Mouse (Mus musculus): ENCODE measurements at regions not wholly inside any gene's neighbourhood (a gene's known extent, or its start where the extent isn't known, plus 50 kb on each side); places are given as distances from the start of the nearest gene placed in this dataset.
"Not testable (repeated sequence)": the region's sequence is repeated elsewhere in the genome, so short reads cannot be mapped to it uniquely, and the experiment has no call there.

DNA sequence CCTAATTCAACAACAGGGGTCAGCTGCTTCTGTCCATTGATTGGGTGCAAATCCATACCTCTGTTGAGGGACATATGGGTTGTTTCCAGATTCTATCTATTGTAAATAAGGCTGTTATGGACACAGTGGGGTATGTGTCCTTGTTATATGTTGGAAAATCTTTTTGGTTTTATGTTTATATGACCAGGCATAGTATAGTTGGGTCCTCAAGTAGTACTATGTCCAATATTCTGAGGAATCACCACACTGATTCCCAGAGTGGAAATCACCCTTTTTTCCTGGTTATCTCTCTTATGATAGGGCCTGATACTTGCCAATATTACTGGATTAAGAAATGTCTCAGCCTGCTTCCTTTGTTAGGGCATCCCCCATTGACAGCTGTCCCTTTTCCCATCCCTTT, 1471.0 kb downstream of the Kcnt2 start:
- no peak for DNase-seq (ENCODE audit: low spot score in 2 of 2)

- no peak for DNase-seq (ENCODE audit: low spot score in 2 of 2)
Observed at GRCm38 (mm10) chr1:141717510-141717909, 1471.6 kb downstream of the Kcnt2 start.

- DNase-seq (ENCODE audit: low spot score in 2 of 2), result no peak
Observed at GRCm38 (mm10) chr1:141741299-141741698, 1495.3 kb downstream of the Kcnt2 start.

- DNase-seq (ENCODE audit: low spot score in 2 of 2), result no peak
Observed at GRCm38 (mm10) chr1:141776059-141776458, 1530.1 kb downstream of the Kcnt2 start.

DNA sequence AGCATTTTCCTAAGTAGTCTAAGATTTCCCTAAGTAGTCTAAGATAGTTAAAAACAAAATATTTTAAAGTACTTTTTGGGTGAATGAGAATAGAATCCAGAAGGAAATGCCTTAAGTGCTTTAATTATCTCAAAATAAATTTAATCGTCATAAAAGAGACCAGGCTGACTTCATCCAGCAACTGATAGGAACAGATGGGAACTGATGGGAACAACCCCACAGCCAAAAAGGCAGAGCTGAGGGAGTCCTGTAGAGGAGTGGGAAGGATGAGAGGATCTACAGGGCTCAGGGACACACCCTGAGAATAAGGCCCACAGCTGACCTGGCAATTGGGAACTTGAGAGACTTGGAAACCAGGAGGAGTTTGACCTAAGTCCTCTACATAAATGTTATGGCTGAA, 1537.4 kb downstream of the Kcnt2 start:
- peak; percentile 5 to 7 for DNase-seq (ENCODE audit: low spot score in 2 of 2)

GRCm38 (mm10) chr1:141813315-141814158, 1567.6 kb downstream of the Kcnt2 start:
- DNase-seq (ENCODE audit: low spot score in 2 of 2), result no peak

DNA sequence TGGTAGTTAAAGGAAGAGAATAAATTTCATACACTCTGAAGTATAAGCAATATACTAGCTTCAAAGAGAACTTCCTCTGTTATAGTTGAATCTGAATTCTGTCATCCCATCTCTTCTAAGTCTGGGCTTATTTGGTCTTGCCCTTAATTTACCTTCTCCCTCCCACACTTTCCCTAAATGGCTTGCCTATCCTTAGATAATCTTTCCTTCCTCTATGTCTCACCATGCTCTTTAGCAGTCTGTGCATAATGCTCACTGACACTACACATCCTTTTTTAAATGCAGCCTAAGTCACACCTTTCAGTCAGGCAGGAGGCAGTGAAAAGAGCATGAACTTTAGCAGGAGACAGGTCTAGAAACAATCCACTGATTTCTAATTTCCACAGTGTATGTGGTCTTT, 1585.5 kb downstream of the Kcnt2 start:
- no peak for DNase-seq (ENCODE audit: low spot score in 2 of 2)

- DNase-seq (ENCODE audit: low spot score in 2 of 2), result no peak
Observed at GRCm38 (mm10) chr1:141842547-141842946, 1596.6 kb downstream of the Kcnt2 start.

DNA sequence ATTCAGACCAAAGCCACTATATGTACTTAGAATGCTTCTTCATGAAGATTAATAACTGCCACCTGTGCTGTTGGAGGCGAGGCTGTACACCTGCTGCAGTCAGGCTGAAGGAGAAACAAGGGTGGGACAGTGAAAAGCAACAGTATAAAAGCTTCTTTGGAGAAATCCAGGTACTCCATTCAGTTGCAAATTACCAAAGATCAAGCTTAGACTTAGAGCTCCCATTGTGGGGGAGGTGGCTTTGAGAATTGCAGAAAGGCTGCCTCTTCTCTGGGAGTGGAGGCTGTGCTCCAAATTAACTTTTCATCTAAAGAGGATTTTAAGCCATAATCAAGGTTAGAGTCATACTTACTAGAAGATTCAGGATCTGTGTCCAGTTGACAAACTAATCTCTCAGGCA, 1607.9 kb downstream of the Kcnt2 start:
- DNase-seq (ENCODE audit: low spot score in 2 of 2), result not testable (repeated sequence)

GRCm38 (mm10) chr1:141884356-141884755, 1638.4 kb downstream of the Kcnt2 start:
- DNase-seq (ENCODE audit: low spot score in 2 of 2), result no peak

- DNase-seq (ENCODE audit: low spot score in 2 of 2), result no peak
Observed at GRCm38 (mm10) chr1:141897924-141898455, 1652.0 kb downstream of the Kcnt2 start.

- DNase-seq (ENCODE audit: low spot score in 2 of 2), result no peak
Observed at GRCm38 (mm10) chr1:141911714-141912398, 1665.9 kb downstream of the Kcnt2 start.

DNA sequence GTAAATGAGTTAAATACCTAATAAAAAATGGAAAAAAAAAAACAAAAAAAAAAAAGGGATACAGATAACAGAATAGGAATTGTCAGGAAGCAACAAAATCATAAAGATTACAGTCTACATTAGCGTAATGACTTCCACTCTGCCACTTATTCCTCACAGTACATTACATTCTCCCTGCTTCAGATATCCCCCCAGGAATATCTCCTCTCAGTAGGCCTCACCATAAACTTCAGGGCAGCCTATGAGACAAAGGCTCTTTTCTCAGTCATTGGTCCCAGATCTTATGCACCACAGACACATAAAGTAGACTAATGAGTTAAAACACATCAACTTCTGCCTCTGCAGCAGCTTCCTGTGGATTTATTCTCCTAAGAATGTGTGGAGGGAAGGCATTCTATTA, 1680.2 kb downstream of the Kcnt2 start:
- DNase-seq (ENCODE audit: low spot score in 2 of 2), result no peak

GRCm38 (mm10) chr1:141926804-141927203, 1680.8 kb downstream of the Kcnt2 start:
- no peak for DNase-seq (ENCODE audit: low spot score in 2 of 2)

- no peak for DNase-seq (ENCODE audit: low spot score in 2 of 2)
Observed at GRCm38 (mm10) chr1:141948055-141948454, 1692.4 kb upstream of the B3galt2 start.

GRCm38 (mm10) chr1:141954323-141954867, 1686.1 kb upstream of the B3galt2 start:
- DNase-seq (ENCODE audit: low spot score in 2 of 2), result no peak

GRCm38 (mm10) chr1:141961743-141962142, 1678.7 kb upstream of the B3galt2 start:
- DNase-seq (ENCODE audit: low spot score in 2 of 2), result no peak

DNA sequence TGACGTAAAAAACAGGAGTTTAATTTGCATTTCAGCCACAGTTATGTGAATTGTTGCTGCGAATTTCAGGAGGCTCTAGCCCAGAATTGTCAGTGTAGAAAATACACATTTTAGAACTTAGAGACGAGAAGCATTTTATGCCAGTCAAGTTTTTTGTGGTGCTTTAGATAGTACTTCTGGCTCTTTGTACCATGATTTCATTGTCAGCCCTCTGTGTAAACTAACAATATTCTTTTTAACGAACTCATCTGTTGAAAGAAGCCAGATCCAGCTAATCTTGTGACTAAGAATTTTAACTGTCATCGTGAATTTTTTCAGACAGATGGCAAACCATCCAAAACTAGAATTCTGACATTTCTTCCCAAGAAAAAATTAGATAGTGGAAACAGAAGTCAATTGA, 1672.3 kb upstream of the B3galt2 start:
- no peak for DNase-seq (ENCODE audit: low spot score in 2 of 2)

- no peak for DNase-seq (ENCODE audit: low spot score in 2 of 2)
Observed at GRCm38 (mm10) chr1:141974329-141974728, 1666.1 kb upstream of the B3galt2 start.

DNA sequence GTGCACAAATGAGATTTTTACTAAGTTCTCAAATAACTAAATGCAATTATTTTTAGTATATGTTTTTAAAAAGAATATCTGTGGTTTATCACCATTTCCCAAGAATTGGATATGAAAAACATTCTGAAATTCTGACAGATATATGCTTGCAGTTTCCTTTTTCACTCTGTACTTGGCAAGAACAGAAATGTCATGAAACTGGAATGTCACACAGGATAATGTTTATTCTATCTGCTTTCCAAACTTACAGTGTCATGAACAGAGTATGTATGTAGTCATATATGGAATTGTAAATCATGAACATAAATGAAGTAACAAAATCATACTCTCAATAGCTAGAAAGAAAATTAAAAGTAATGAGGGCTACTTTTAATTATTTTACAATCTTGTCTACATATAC, 1640.7 kb upstream of the B3galt2 start:
- DNase-seq (ENCODE audit: low spot score in 2 of 2), result no peak

- DNase-seq (ENCODE audit: low spot score in 2 of 2), result no peak
Observed at GRCm38 (mm10) chr1:142000335-142000734, 1640.1 kb upstream of the B3galt2 start.

GRCm38 (mm10) chr1:142006316-142006715, 1634.1 kb upstream of the B3galt2 start:
- DNase-seq (ENCODE audit: low spot score in 2 of 2), result no peak

DNA sequence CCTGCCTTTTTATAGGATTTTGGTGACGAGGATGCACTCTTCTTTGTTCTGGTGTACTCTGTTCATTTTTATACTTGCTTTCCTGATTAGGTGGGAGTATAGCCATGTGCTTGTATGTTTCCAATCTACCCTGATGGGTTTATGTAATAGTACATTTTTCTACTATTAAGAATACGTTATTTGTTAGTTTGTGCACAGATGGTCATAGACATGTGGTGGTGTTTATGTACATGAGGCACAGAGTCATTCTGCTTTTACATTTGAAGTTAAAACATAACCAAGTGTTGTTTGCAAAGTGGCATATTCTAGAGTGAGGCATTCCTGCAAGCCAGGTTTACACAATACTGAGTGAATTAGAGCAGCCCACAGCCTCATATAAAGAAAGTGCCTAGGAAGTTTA, 1597.7 kb upstream of the B3galt2 start:
- DNase-seq (ENCODE audit: low spot score in 2 of 2), result no peak

Measured in frontal cortex, postnatal 14 days (tissue).